Mouse (Mus musculus) kidney, adult 18-20 months (tissue): Measurements from ENCODE around the gene Ssc5d.

Experiments used
- DNase-seq: peaks from one replicate; pipeline ENCODE4 v3.0.0; 2021

Gene Ssc5d

DNA sequence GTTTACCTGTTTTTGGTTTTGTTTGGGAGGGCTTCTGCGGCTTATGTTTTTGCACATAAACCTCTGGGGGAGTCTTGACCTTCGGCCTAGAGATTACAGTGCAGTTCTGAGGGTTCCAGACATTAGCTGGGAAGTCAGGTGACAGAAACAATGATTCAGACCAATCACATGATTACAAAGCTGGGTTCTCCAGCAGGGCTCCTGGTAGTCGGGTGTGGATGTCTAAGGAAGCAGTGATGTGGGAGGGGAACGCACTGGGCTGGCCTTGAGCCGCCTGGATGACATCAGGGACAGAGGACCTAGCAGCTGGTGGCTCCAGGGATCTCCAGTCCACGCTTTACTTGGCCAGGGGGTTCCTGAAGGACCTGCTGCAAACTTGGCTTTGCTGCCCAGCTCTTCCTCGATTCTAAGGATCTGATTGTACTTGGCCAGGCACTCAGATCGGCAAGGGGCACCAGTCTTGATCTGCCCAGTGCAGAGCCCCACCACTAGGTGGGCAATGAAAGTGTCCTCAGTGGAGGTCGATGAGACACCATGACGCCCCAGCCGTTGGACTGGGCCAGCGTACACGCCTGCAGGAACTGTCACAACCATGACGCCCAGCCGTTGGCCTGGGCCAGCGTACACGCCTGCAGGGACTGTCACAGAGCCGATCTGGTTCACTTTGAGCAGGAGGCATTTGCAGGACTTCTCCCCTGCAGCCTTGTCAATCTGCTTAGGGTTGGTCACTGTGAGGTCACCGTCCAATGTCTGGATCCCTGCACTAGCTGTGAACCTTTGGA is 25.2 kb downstream of the Ssc5d start:
- no peak for DNase-seq

DNA sequence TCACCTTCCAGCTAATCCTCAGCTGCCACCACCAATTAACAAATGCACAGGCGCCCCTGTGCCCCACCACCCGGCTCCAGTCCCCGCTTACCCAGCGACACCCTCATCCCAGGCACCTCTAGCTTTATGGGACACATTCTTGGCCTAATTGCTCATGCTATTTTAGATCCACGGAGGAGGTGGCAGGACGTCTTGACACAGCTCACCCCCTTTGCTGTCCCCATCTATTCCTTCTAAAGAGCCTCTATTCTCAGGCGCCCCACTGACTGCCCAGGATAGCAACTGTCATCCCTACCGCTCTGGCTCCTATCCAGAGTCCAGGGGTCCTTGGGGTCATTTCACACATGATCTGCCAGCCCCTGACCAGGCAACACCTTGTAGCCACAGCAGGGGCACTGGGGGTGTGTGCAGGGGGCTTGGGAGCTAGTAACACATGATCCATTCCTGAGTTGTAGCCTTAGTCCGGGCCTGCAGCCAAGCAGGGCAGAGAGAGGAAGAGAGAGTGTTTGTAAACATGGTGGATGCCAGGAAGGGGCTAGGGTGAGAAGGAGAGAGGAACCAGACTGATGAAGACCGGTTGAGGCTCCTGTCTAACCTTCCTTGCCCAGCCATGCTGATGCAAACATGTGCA is 28.3 kb downstream of the Ssc5d start:
- no peak for DNase-seq

DNA sequence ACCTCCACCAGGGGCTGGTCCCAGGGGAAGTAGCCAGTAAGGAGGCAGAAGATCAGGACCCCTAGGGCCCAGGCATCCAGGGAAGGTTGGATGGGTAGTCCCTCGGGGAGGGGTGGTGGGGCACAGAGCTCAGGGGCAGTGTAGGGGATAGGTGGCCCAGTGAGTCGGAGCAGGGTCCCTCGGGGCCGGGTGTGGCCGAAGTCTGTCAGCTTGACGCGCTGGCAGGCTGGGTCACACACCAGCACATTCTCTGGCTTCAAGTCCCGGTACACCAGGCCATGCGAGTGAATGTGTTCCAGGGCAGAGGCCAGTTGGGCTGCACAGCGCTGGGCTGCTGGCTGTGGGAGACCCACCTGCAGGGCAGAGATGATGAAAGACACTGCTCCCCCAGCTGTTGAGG is 31.8 kb downstream of the Ssc5d start:
- DNase-seq, result no peak

DNA sequence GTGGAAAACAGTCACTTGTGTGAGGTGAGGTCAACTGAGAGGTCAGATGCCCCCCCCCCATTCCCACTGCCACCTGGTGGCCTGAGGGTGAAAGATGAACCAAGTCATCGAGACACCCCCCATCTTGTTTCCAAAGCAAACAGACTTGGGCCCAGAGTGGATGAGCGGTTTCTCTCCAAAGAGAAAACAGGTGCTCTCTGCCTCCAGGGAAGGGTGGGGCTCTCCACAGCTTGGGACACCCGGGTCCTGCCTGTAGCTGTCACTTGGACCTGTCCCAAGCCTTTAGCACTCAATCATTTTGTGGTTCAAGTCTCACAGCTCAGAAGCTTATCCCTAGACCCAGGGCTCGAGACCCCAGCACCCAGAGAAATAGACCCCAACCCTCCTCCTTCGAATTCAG is 37.9 kb downstream of the Ssc5d start:
- no peak for DNase-seq

DNA sequence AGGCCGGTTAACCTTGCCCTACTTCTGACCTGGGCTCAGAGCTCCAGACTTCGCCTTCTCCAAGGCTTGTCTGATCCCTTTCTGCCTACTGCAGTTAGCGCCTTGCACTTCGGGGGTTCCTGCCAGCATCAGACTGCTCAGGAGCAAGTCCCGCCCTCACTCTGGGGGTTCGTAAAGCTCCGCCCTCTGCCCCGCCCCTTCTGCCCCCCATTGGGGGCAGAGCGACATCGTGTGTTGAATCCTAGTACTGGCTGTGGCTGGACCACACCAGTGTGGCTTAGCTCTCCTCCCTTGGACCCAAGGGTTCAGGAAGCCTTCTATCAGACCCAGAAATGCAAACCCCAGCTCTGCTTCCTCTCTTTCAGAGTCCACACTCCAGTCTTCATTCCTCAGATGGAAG is 38.7 kb downstream of the Ssc5d start, which contains the start of gene Sbk2:
Sbk2 (minus strand) TSS at position 135 of the 400 bp plus-strand sequence.
- DNase-seq, result peak; percentile 76

DNA sequence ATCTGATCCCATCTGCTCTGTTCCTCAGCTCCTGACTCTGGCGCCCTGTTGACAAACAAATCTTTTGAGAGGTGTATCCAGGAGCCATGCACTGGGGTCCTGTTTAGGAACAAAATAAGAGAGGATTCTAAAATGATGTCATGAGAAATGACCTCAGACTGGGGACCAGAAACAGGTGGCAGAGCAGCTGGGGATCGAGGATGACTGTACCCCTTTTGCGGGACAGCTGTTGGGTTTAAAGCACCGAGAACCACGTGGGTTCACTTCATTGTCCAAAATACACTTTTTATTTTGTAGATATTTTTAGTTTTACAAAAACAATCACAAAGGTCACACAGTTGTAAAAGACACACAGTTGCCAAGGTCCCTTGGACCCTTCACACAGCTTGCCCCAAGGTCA is 39.4 kb downstream of the Ssc5d start:
- no peak for DNase-seq

DNA sequence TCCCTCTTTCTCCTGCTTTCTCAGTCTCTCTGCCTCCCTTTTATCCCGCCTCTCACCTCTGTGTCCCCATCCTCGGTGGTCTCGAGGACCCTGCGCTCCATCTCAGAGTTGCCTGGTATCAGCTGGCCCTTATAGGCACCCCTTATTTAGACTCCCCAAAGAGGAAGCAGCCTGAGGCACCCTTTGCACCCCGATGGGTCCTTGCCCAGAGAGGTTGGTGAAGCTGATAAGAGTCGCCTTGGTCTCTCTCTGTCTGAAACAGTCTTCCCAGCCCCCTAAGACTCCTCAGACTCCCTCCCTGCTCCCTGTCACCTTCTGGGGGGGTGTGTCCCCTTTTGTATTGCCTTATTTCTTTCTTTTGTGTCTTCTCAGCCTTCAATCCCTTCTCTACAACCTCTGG is 45.5 kb downstream of the Ssc5d start, which contains the start of gene Sbk3:
Sbk3 (minus strand) TSS at position 101 of the 400 bp plus-strand sequence.
- DNase-seq, result no peak

DNA sequence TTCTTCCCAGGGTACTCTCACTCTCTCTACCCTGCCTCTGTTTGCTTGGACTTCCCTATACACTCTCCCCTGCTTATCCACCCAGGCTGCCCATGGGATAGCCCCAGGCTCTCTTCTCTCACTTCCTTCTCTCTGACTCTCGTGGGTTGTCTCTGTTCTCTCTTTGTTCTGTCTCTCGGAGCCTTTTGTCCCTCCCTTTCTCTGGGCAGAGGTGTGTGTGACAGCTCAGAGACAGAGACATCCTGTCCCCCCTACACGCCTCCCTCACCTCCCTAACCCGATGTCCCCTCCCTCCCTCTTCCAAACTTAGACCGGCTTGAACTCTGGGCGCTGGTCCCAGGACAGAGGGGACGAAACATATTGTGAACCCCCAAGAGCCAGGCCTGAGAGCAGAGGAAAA is 46.1 kb downstream of the Ssc5d start:
- no peak for DNase-seq

DNA sequence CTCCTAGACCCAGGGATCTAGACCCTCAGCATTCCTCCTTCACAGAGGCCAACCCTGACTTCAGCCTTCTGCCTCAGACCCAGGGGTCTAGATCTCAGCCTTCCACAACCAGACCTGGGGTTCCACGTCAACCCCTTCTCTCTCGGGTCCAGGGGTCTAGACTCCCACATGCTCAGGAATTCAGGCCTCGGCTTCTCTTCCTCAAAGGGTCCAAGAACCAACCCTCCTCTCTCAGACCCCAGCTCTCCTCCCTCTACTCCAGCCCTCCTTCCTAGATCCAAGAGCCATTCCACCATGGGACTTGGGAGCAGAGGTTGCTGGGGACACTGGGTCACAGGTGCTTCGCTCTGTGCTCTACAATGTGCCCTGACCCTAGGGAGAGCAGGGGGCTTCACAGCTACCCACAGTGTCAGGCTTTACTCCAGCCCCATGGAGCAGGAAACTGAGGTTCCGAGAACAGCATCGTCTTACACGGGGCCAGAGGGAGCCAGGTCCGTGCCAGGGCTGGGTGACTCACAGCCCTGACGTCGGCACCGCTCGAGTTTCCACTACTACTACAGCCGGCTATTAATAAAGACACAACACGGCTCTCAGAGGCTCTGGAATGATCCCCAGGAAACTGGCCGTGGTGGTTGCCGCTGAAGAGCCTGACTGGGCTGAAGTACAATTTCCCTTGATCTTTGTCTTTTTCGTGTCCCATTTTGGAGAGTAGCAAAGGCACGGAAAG is 46.9 kb downstream of the Ssc5d start:
- no peak for DNase-seq

DNA sequence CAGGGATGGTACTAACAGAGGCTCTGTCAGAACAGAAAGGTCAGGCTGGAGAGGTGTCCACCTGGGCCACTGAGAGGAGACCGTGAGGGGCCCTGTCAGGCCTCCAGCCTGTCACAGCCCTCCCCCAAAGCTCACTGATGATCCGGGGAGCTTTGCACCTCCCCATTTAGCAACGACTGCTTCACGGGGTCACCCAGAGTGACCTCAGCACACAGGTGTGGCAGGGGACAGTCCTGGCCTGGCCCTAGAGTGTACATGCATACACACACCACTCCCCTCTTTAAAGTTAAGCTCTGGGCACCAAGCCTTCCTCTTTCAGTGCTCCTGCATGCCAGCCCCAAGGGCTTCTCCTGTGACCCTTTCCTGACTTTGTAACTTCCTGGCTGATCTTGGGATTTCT is 49.9 kb downstream of the Ssc5d start:
- DNase-seq, result no peak

DNA sequence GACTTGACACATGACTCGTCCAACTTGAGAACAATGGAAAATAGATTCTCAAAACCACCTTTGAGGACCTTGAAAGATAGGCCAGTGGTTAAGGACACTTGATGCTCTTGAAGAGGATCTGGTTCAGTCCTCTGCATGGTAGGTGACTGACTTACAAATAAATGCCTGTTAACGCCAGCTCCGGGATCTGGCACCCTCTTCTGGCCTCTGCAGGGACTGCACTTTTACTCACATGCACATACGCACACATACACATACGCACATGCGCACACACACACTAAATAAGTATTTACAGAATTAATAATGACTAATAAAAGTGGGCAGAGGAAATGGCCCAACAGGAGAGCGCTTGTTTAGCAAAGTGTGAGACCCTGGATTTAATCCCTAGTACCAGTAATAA is 51.2 kb downstream of the Ssc5d start:
- no peak for DNase-seq

DNA sequence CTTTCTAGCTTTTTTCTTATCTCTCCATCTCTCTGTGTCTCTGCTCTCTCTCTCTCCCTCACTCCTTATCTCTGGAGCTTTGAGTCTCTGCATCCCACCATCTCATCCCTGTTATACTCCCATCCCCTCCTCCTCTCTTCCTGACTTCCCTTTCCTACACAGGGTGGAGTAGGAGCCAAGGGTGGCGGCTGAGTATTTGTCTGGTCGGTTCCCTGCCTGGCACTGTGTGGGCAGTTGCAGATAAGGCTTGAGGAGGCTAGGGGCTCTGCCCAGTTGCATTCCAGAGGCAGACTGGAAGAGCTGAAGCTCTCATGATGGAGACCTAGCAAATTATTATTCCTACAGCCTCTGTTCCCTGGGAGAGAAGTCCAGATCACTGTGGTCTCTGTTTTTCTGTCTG is 62.7 kb downstream of the Ssc5d start:
- no peak for DNase-seq

DNA sequence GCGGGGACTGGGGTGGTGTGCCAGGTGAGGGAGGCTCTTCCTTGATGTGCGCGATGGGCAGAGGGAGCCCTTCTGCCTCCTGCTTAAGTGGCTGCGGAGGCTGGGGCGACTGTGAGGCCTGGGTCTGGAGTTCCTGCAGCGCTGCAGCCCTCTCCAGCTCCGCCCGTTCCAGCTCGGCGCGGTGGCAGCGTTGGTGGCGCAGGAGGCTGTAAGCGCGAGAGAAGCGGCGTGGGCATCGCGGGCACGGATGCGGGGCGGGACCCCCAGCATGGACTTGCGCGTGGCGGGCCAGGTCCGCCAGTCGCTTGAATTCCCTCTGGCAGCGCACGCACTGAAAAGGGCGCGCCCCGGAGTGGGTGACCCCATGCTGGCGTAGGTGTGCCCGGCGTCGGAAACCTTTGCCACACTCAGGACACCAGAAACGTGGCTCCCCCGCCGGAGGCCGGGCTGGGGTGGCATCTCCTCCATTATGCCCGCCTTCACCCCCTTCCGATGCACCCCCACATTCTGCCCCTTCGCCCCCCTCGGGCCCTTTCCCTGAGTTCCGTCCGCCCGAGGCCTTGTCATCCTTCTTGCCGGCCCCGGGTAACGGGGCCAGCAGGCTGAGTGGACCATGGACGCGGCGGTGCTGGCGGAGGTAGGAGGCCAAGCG is 67.9 kb downstream of the Ssc5d start:
- DNase-seq, result no peak

DNA sequence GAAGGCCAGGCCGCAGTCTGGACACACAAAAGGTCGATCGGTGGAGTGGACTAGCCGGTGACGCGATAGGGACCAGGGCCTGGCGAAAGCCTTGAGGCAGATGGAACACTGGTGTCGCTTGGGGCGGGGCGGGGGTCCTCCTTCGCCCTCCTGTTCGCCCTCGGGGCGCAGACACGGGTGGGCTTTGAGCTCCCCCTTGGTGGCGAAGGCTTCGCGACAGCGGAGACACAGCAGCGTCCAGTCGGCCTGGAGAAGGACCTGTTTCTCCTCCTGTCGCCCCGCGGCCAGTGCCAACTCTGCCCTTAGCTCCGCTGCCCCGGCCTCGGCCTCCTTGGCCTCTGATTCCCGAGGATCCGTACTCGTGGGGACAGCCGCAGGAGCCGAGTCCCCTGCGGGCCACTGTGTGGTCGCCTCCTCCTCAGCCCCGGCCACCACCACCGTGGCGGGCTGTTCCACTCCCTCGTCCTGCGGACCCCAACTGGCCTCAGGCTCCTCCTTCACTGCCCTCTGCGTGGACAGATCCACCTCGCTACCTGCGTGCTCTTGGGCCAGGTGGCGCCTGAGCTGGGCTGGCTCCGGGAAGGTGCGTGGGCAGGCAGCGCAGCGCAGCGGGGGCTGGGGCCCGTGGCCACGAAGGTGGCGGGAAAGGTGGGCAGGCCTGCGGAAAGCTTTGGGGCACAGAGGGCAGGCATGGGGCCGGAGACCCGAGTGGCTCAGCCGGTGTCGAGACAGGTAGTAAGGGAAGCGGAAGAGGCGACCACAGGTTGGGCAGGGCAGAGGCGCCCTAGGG is 68.6 kb downstream of the Ssc5d start:
- DNase-seq, result no peak
